Mouse (Mus musculus) ES-E14 (cell line): ENCODE data around the gene Spns2.

Experiments used
- HCFC1 ChIP-seq: IDR thresholded peaks from 2 replicates; pipeline ENCODE4 v1.6.1; 2012; ENCODE audit warnings: low read length, inconsistent platforms, borderline replicate concordance; ENCODE audit not compliant: insufficient read depth
- ZC3H11A ChIP-seq: IDR thresholded peaks from 2 replicates; pipeline ENCODE4 v1.6.1; 2012; ENCODE audit warnings: low read depth, mild to moderate bottlenecking, inconsistent platforms, low read length, borderline replicate concordance

- TF ChIP-seq HCFC1 (no peak), ZC3H11A (no peak)
Measured at GRCm38 (mm10) chr11:72526190-72526589, 36.5 kb upstream of the Spns2 start.
